Mouse (Mus musculus): ENCODE measurements around the gene Dab2ip.

GRCm38 (mm10) chr2:35731671-35732449 is 173.8 kb downstream of the Dab2ip start:
- no peak for TF ChIP-seq CEBPB (IDR thresholded peaks at IDR 0.05; ENCODE audit: insufficient read depth, poor library complexity, severe bottlenecking)
- TF ChIP-seq MAX (IDR thresholded peaks at IDR 0.05; ENCODE audit: low read depth): no peak
- no peak for TF ChIP-seq MYOD1 (IDR thresholded peaks at IDR 0.05; ENCODE audit: control insufficient read depth in 1 of 3, insufficient read length in 2 of 3, low read depth in 2 of 3)
- TF ChIP-seq TCF12 (IDR thresholded peaks at IDR 0.05; ENCODE audit: insufficient read depth, poor library complexity, severe bottlenecking): no peak
- TF ChIP-seq POLR2A (IDR thresholded peaks at IDR 0.05; ENCODE audit: insufficient read length, low read depth): no peak

Data from myocyte (in vitro differentiated cells).